Mouse (Mus musculus) liver, embryonic 15.5 days (tissue): ENCODE results near the gene Evl. TPM values are rescaled to one million over a fixed set of nuclear protein-coding genes. Genes with fewer than 3 reads are reported as not detected.

Experiments used
- ATAC-seq: fragments of 200-750 bp; cut with Nextera tagmentation; 2 replicates; pipeline ENCODE4 v1.8.0; 2017; ENCODE audit warnings: moderate number of reproducible peaks, mild to moderate bottlenecking, moderate library complexity; ENCODE audit not compliant: insufficient read depth
- H3K27ac ChIP-seq: fragments of 300-500 bp; sonication (generic); replicated peaks from 2 replicates; pipeline ENCODE4 v1.5.1; 2015; ENCODE audit warnings: mild to moderate bottlenecking, inconsistent platforms
- H3K27me3 ChIP-seq: fragments of 300-500 bp; sonication (generic); 2 replicates; pipeline ENCODE4 v1.6.1; 2015; ENCODE audit warnings: mild to moderate bottlenecking, inconsistent platforms
- H3K36me3 ChIP-seq: fragments of 300-500 bp; sonication (generic); replicated peaks from 2 replicates; pipeline ENCODE4 v1.6.1; 2015; ENCODE audit warnings: moderate library complexity, mild to moderate bottlenecking, inconsistent platforms
- H3K4me1 ChIP-seq: fragments of 300-500 bp; sonication (generic); replicated peaks from 2 replicates; pipeline ENCODE4 v1.6.1; 2015; ENCODE audit warnings: inconsistent platforms
- H3K4me2 ChIP-seq: fragments of 300-500 bp; sonication (generic); 2 replicates; pipeline ENCODE4 v1.6.1; 2015; ENCODE audit warnings: moderate library complexity, mild to moderate bottlenecking, inconsistent platforms
- H3K4me3 ChIP-seq: fragments of 300-500 bp; sonication (generic); replicated peaks from 2 replicates; pipeline ENCODE4 v1.5.1; 2015; ENCODE audit warnings: mild to moderate bottlenecking, inconsistent platforms
- H3K9ac ChIP-seq: fragments of 300-500 bp; sonication (generic); 2 replicates; pipeline ENCODE4 v1.6.1; 2015; ENCODE audit warnings: moderate library complexity, mild to moderate bottlenecking, inconsistent platforms
- H3K9me3 ChIP-seq: fragments of 300-500 bp; sonication (generic); replicated peaks from 2 replicates; pipeline ENCODE4 v1.6.1; 2016; ENCODE audit warnings: inconsistent platforms
- WGBS: fragments of 180-500 bp; shearing (Covaris S2); methylation state at CpG from one replicate; pipeline ENCODE4 v1.1.7; 2015; ENCODE audit warnings: mixed read lengths; ENCODE audit not compliant: insufficient replicate concordance; 5-methylcytosine and 5-hydroxymethylcytosine counted together
- polyA plus RNA-seq: library from polyadenylated mRNA; unstranded; fragments of >200 nt; fragmentation: Nextera tagmentation; extraction: Ambion mirVana; gene quantifications from 2 replicates; pipeline ENCODE4 v1.2.1, GENCODE M21; 2015

Gene Evl
- polyA plus RNA-seq, 1 experiment from 2014 or later = 8.5 TPM

DNA sequence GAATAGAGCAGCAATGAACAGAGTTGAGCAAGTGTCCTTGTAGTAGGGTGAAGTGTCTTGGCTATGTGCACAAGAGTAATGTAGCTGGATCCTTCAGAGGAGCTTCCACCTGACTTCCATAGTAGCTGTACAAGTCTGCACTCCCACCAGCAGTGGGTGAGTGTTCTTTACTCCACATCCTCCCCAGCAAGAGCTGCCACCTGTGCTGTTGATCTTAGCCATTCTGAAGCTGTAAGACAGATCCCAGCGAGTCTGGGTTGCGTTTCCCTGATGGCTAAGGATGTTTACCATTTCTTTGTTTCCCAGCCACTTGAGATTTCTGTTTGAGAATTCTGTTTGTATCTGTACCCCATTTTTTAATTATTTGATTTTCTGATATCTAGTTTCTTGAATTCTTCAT is 35.6 kb downstream of the Evl start:
- H3K4me3 ChIP-seq = no peak overlapping the region
- H3K4me1 ChIP-seq = no peaks in the 10 kb centered on the region
- no peak overlapping the region for H3K9ac ChIP-seq
- H3K27ac ChIP-seq = no peak overlapping the region
- no peaks in the 10 kb centered on the region for H3K9me3 ChIP-seq
- 78% methylated on average over 2 of the region's 2 CpGs for WGBS
- H3K27me3 ChIP-seq = no peaks in the 10 kb centered on the region
- no peak for ATAC-seq
- no peaks in the 10 kb centered on the region for H3K36me3 ChIP-seq
- no peak overlapping the region for H3K4me2 ChIP-seq

DNA sequence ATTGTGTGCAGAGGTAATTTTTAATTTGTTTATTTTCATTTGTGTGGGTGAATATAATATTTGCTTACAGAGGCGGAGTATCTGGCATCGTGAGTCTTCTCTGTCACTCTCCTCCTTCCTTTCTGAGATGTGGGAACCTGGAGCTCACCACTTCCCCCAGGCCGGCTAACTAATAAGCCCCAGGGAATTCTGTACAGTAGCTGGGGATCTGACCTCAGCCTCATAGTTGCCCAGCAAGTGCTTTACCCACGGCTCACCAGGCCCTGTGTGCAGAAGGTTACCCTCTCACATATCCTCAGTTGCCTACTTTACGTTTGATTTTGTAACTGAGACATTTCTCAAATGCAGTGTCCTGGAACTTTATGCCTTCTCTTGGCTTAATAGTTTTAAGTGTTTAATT is 37.1 kb downstream of the Evl start:
- Histone ChIP-seq H3K4me1 (no peaks in the 10 kb centered on the region), H3K9me3 (no peaks in the 10 kb centered on the region), H3K36me3 (no peaks in the 10 kb centered on the region), H3K9ac (no peak overlapping the region), H3K4me2 (no peak overlapping the region), H3K27ac (no peak overlapping the region), H3K27me3 (no peaks in the 10 kb centered on the region), H3K4me3 (no peak overlapping the region)
- no peak for ATAC-seq
- WGBS = 62% methylated on average over 5 of the region's 5 CpGs

DNA sequence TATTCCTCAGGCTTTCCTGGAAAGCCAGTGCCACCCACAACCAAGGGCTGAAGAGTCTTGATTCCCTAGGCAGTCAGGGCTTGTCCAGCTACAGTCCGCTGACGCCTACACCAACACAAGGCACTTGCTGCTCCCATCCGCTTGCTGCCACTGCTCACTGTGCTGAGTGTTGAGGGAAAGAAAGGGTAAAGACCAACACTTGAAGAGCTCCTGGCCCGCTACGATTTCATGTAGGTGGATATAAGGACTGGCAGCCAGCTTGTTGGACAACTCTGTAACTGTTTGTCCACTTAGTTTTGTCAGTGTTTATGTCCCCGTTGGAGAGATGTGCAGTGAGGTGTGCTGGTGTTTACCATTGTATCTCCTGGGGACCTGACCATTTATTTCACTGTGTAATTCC is 38.3 kb downstream of the Evl start:
- Histone ChIP-seq H3K36me3 (no peaks in the 10 kb centered on the region), H3K27ac (no peak overlapping the region), H3K4me1 (no peaks in the 10 kb centered on the region), H3K27me3 (no peaks in the 10 kb centered on the region), H3K9ac (no peak overlapping the region), H3K4me2 (no peak overlapping the region), H3K4me3 (no peak overlapping the region), H3K9me3 (no peaks in the 10 kb centered on the region)
- ATAC-seq = no peak
- WGBS = 78% methylated on average over 6 of the region's 6 CpGs

DNA sequence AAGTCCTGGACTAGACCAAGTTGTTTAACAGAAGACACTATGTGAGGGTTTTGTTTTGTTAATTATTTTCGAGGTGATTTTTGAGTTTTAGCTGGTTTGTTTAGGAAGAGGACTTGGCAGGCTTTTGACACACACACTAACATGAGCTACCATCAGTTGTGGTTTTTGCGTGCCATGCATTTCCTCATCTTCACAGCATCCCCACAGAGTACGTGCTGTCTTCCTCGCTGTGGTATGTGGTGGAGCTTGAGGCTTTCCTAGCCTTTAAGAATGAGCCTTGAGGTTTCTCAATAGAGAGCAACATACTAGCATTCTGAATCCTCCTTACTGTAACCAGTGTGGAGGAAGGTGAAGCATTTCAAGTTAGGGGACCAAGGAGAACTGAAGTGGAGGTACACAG is 46.3 kb downstream of the Evl start:
- no peak overlapping the region for H3K4me2 ChIP-seq
- no peaks in the 10 kb centered on the region for H3K4me1 ChIP-seq
- 23% methylated on average over 4 of the region's 4 CpGs for WGBS
- H3K9ac ChIP-seq = no peak overlapping the region
- no peaks in the 10 kb centered on the region for H3K9me3 ChIP-seq
- H3K36me3 ChIP-seq = no peaks in the 10 kb centered on the region
- no peak overlapping the region for H3K27ac ChIP-seq
- ATAC-seq = no peak
- H3K4me3 ChIP-seq = no peak overlapping the region
- H3K27me3 ChIP-seq = no peaks in the 10 kb centered on the region

DNA sequence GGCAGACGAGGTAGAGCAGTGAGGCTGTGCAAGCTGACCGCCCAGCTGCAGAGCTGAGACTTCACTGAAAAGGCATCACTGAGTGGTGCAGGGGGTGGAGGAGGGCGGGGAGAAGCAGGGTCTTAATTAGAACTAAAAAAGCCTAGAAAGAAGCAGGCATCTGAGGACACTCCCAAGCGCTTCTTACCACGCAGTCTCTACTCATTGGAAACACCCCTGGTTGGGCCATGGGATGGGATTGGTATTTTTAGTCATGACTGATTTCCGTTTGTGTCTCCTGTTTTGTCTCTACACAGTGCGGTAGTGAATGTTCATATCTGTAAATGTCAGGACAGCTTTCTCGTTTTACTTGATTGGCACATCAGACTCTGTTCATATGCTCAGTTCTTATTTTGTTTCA is 46.8 kb downstream of the Evl start:
- Histone ChIP-seq H3K9ac (no peak overlapping the region), H3K9me3 (no peaks in the 10 kb centered on the region), H3K27ac (no peak overlapping the region), H3K4me1 (no peaks in the 10 kb centered on the region), H3K4me3 (no peak overlapping the region), H3K4me2 (no peak overlapping the region), H3K27me3 (no peaks in the 10 kb centered on the region), H3K36me3 (no peaks in the 10 kb centered on the region)
- no peak for ATAC-seq
- WGBS = 53% methylated on average over 8 of the region's 8 CpGs

DNA sequence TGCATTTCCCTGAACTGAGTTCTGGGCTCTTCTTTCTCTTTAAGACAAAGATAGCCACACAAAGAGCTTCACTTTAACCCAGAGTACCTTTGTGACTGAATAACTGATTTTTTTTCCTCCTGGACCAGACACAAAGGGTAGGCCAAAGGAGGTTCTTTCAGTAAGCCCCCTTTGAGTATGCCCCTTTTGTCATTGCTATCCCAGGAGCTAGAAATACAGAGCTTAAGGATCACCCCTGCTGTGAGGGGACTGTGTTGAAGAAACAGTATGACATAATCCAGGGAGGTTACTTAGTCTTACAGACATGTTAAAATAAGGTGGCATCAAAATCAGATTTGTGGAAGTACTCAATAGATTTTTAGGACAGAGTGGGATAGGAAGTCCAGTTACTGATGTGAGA is 50.0 kb downstream of the Evl start:
- Histone ChIP-seq H3K9ac (no peak overlapping the region), H3K4me3 (no peak overlapping the region), H3K27me3 (no peaks in the 10 kb centered on the region), H3K27ac (no peak overlapping the region), H3K4me1 (no peaks in the 10 kb centered on the region), H3K36me3 (no peaks in the 10 kb centered on the region), H3K9me3 (no peaks in the 10 kb centered on the region), H3K4me2 (no peak overlapping the region)
- ATAC-seq = no peak

DNA sequence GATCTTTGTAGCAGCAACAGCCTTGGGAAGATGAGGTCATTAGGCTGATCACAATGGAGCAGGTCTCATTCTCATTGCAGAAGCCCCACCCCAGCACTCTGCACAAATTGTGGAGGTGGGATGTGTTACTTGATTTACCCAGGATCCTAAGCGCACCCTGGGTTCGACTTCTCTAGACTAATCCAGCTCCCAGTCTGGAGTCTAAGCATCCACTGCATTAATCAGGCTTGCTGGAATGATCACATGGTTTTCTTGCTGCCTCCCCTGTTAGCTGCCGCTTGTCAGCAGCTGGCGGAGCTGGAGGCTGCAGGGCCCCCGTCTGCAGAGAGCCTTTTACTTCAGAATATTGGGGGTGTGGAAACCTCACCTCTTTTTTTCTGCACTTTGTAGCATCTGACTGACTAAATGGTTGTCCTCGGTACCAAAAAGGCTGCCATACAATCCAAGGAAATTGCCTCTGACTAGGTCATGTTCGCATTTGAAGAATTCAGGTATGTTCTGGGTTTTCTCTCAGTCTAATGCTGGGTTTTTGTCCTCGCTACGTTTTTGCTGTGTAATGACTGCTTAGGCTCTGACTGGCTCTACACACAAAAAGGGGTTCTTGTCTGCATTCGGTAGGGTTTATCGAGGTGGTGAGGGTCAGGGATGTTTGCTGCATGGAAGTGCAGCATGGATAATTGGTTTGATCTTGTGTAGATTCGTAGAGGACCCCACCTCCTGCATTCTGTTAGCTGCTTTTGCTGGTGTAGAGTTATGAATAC is 51.2 kb downstream of the Evl start:
- Histone ChIP-seq H3K4me3 (no peak overlapping the region), H3K27ac (no peak overlapping the region), H3K9ac (no peak overlapping the region), H3K4me2 (no peak overlapping the region), H3K27me3 (no peaks in the 10 kb centered on the region), H3K36me3 (no peaks in the 10 kb centered on the region), H3K4me1 (no peaks in the 10 kb centered on the region), H3K9me3 (no peaks in the 10 kb centered on the region)
- no peak for ATAC-seq
- 53% methylated on average over 12 of the region's 12 CpGs for WGBS

DNA sequence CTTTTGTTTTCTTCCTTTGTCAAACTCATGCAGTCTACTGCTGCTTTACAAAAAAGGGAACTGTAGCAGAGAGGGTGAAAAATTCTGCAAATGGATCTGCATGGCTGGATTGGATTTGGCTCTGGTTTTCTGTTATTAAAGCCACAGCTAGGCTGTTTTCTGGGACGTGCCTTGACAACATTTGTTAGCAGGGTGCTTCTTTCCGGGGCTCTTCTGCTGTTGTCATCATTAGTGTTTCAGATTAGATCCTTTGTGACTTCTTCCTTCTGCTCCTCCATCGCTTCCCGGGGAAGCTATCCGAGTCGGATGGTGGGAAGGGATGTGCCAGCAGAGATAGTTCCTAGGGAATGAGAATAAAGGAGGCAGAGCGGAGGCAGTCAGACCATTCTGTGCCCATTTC is 51.8 kb downstream of the Evl start:
- Histone ChIP-seq H3K9ac (no peak overlapping the region), H3K4me3 (no peak overlapping the region), H3K4me1 (no peaks in the 10 kb centered on the region), H3K4me2 (no peak overlapping the region), H3K36me3 (no peaks in the 10 kb centered on the region), H3K27me3 (no peaks in the 10 kb centered on the region), H3K27ac (no peak overlapping the region), H3K9me3 (no peaks in the 10 kb centered on the region)
- no peak for ATAC-seq
- WGBS = 62% methylated on average over 7 of the region's 7 CpGs

DNA sequence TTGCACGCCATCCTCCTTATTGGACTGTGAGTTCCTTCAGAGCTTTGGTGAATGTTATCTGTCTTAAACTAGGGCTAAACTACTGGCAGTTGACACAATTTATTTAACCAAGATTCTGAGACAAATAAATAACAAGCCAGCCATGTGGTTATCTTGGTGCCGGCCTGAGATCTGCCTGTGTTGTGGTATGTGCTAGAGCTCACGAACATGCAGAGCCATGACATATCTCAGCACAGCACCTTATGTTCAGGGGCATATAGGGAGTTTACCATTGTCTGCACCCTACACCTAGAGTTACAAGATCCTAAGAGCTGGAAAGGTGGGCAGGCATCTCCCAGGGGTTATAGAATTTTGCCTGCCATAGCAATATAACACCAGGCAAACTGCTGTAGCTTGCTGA is 54.9 kb downstream of the Evl start:
- Histone ChIP-seq H3K27ac (no peak overlapping the region), H3K4me3 (no peak overlapping the region), H3K4me1 (no peaks in the 10 kb centered on the region), H3K27me3 (no peaks in the 10 kb centered on the region), H3K4me2 (no peak overlapping the region), H3K36me3 (no peaks in the 10 kb centered on the region), H3K9me3 (no peaks in the 10 kb centered on the region), H3K9ac (no peak overlapping the region)
- 28% methylated on average over 3 of the region's 3 CpGs for WGBS
- no peak; the same call in 1 of the 2 replicates for ATAC-seq

DNA sequence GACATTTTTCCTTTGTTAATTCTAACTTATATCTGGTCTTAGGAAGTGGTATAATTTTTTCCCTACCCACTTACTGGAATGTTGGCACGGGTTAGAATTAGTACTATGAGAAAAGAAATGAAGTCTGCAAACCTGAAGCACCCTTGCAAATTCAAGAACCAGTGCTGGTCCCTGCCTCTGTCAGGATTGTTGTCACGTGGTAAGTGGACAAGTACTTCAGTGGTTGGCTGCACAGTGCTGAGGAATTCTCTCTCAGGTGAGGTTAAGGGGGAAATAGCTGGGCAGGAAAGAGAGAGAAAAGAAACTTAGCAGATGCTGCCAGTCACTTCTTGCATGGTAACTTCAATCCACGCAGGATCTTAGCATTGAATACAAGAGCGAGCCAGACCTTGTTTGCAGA is 55.7 kb downstream of the Evl start:
- Histone ChIP-seq H3K4me1 (no peaks in the 10 kb centered on the region), H3K9me3 (no peaks in the 10 kb centered on the region), H3K36me3 (no peaks in the 10 kb centered on the region), H3K9ac (no peak overlapping the region), H3K4me3 (no peak overlapping the region), H3K27me3 (no peaks in the 10 kb centered on the region), H3K27ac (no peak overlapping the region), H3K4me2 (no peak overlapping the region)
- 55% methylated on average over 4 of the region's 4 CpGs for WGBS
- no peak for ATAC-seq

DNA sequence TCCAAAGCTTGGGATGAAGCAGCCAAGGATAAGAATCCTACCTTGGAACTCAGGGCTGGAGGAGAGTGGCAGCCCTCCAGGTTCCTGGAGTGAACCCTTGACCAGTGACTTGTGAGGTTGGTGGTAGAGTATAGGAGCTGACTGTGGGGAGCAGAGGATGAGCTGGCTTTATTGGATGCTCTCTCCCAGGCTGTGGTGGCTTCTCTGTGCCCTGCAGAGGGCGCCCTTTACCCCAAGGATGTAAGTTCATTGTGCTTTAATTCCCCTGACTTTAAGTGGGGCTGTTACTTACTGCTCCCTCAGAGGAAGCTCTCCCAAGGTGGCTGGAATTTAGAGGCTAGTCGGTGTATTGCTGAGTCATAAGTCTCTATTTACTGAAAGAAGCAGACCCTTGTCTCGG is 58.6 kb downstream of the Evl start:
- 18% methylated on average over 3 of the region's 3 CpGs for WGBS
- Histone ChIP-seq H3K4me3 (no peak overlapping the region), H3K4me1 (no peaks in the 10 kb centered on the region), H3K27me3 (no peaks in the 10 kb centered on the region), H3K27ac (no peak overlapping the region), H3K9ac (no peak overlapping the region), H3K4me2 (no peak overlapping the region), H3K36me3 (no peaks in the 10 kb centered on the region), H3K9me3 (no peaks in the 10 kb centered on the region)
- no peak for ATAC-seq

DNA sequence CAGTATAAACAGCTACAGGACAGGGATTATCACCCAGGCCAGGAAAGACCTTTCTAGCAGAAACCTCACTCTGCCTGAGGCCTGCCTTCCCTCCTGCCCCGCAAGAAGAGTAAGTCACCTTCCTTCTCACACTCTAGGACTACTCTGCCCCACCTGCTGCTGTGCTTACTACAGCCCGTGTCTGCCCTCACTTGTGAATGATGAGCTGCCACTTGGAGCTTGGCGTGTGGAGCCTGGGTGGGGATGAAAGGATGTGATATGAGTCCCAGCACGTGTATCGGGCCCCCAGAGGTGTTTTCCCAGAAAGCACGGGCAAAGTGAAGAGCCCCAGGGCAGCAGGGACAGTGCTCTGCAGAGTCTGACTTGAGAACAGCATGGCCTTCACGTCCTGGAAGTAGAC is 63.0 kb downstream of the Evl start:
- Histone ChIP-seq H3K9me3 (no peaks in the 10 kb centered on the region), H3K4me3 (no peak overlapping the region), H3K27ac (no peak overlapping the region), H3K9ac (no peak overlapping the region), H3K4me1 (no peaks in the 10 kb centered on the region), H3K4me2 (no peak overlapping the region), H3K36me3 (no peaks in the 10 kb centered on the region), H3K27me3 (no peaks in the 10 kb centered on the region)
- no peak for ATAC-seq
- WGBS = 44% methylated on average over 7 of the region's 7 CpGs
